Mouse (Mus musculus) cortical plate, adult 2 months (tissue): ENCODE results near the gene Lamtor1. TPM values are rescaled to one million over a fixed set of nuclear protein-coding genes. Genes with fewer than 3 reads are reported as not detected.

Experiments
- H3K27ac ChIP-seq: fragments of 200-500 bp; 2 replicates; pipeline ENCODE4 v1.5.1; 2012; ENCODE audit warnings: low read length, control low read depth, inconsistent platforms; ENCODE audit not compliant: insufficient read depth
- H3K4me1 ChIP-seq: fragments of 200-500 bp; 2 replicates; pipeline ENCODE4 v1.6.1; 2011; ENCODE audit warnings: low read length; ENCODE audit not compliant: control insufficient read depth, insufficient read depth
- H3K4me3 ChIP-seq: fragments of 200-500 bp; 2 replicates; pipeline ENCODE4 v1.5.1; 2011; ENCODE audit warnings: mild to moderate bottlenecking, low read length, control low read depth; ENCODE audit not compliant: insufficient read depth
- CTCF ChIP-seq: fragments of 200-500 bp; IDR thresholded peaks from 2 replicates; pipeline ENCODE4 v1.5.1; 2011; ENCODE audit warnings: mild to moderate bottlenecking, control low read depth, low read length; ENCODE audit not compliant: insufficient read depth; ENCODE audit errors: extremely low read depth
- POLR2A ChIP-seq: fragments of 200-500 bp; IDR thresholded peaks from 2 replicates; pipeline ENCODE4 v1.6.1; 2011; ENCODE audit warnings: mild to moderate bottlenecking, low read length, control low read depth; ENCODE audit not compliant: insufficient read depth; ENCODE audit errors: extremely low read depth
- polyA plus RNA-seq: library from polyadenylated mRNA; depleted of rRNA; stranded (reverse); fragments of >200 nt; gene quantifications from 2 replicates; pipeline ENCODE4 v1.2.3, GENCODE M21; 2012; rRNA removed

The Lamtor1 gene
- 199 and 213 TPM in 2 replicates for polyA plus RNA-seq

GRCm38 (mm10) chr7:101905561-101906286 lies at the start of gene Lamtor1:
Gene Lamtor1, plus strand, starts transcription at chr7:101905904.
- H3K27ac ChIP-seq = peak within 1 kb of the TSS; percentile 77
- H3K4me1 ChIP-seq = peaks cover 5% of the 10 kb centered on the region
- no peak for TF ChIP-seq CTCF
- peak; percentile 92 for TF ChIP-seq POLR2A
- H3K4me3 ChIP-seq = peak within 1 kb of the TSS; percentile 27

- TF ChIP-seq POLR2A = no peak
- Histone ChIP-seq H3K4me3 (no peak within 1 kb of the TSS), H3K4me1 (no peaks in the 10 kb centered on the region), H3K27ac (no peak within 1 kb of the TSS)
These were observed 48.6 kb upstream of the Lamtor1 start, which contains the start of gene Folr2 for GRCm38 (mm10) chr7:101857094-101857493. Gene Folr2, minus strand, starts transcription at chr7:101857194.

GRCm38 (mm10) chr7:101858362-101858761 lies 47.3 kb upstream of the Lamtor1 start:
- TF ChIP-seq CTCF (no peak), POLR2A (no peak)
- Histone ChIP-seq H3K4me1 (no peaks in the 10 kb centered on the region), H3K4me3 (no peak overlapping the region), H3K27ac (no peak overlapping the region)

GRCm38 (mm10) chr7:101860978-101861377 lies 44.7 kb upstream of the Lamtor1 start:
- no peak overlapping the region for H3K27ac ChIP-seq
- no peaks in the 10 kb centered on the region for H3K4me1 ChIP-seq
- TF ChIP-seq POLR2A = no peak
- no peak for TF ChIP-seq CTCF
- H3K4me3 ChIP-seq = no peak overlapping the region

GRCm38 (mm10) chr7:101862291-101862690 lies 43.4 kb upstream of the Lamtor1 start:
- TF ChIP-seq POLR2A = no peak
- TF ChIP-seq CTCF = no peak
- no peak overlapping the region for H3K4me3 ChIP-seq
- H3K27ac ChIP-seq = no peak overlapping the region
- H3K4me1 ChIP-seq = no peaks in the 10 kb centered on the region

- Histone ChIP-seq H3K27ac (no peak within 1 kb of the TSS), H3K4me1 (no peaks in the 10 kb centered on the region)
- no peak for TF ChIP-seq POLR2A
- no peak for TF ChIP-seq CTCF
These were observed 42.3 kb upstream of the Lamtor1 start, which contains the start of gene Anapc15 for GRCm38 (mm10) chr7:101863415-101863814. Gene Anapc15, plus strand, starts transcription at chr7:101863715.

GRCm38 (mm10) chr7:101866491-101867265 lies 39.0 kb upstream of the Lamtor1 start:
- Histone ChIP-seq H3K4me1 (peaks cover 2% of the 10 kb centered on the region; the same call in 1 of the 2 replicates), H3K4me3 (no peak overlapping the region), H3K27ac (no peak overlapping the region)
- TF ChIP-seq CTCF (no peak), POLR2A (no peak)

More at GRCm38 (mm10) chr7:101863415-101863814, 42.3 kb upstream of the Lamtor1 start, which contains the start of gene Anapc15:
- no peak within 1 kb of the TSS for H3K4me3 ChIP-seq

GRCm38 (mm10) chr7:101867482-101867881 lies 38.2 kb upstream of the Lamtor1 start:
- Histone ChIP-seq H3K4me1 (peaks cover 2% of the 10 kb centered on the region; the same call in 1 of the 2 replicates), H3K27ac (no peak overlapping the region), H3K4me3 (no peak overlapping the region)
- no peak for TF ChIP-seq POLR2A
- TF ChIP-seq CTCF = no peak

- H3K4me1 ChIP-seq = peaks cover 2% of the 10 kb centered on the region; the same call in 1 of the 2 replicates
- H3K4me3 ChIP-seq = no peak overlapping the region
- TF ChIP-seq POLR2A (no peak), CTCF (no peak)
- H3K27ac ChIP-seq = no peak overlapping the region
These were observed 37.2 kb upstream of the Lamtor1 start for GRCm38 (mm10) chr7:101868241-101869162.
